Mouse (Mus musculus): ENCODE data around the gene Set.

The Set gene

DNA sequence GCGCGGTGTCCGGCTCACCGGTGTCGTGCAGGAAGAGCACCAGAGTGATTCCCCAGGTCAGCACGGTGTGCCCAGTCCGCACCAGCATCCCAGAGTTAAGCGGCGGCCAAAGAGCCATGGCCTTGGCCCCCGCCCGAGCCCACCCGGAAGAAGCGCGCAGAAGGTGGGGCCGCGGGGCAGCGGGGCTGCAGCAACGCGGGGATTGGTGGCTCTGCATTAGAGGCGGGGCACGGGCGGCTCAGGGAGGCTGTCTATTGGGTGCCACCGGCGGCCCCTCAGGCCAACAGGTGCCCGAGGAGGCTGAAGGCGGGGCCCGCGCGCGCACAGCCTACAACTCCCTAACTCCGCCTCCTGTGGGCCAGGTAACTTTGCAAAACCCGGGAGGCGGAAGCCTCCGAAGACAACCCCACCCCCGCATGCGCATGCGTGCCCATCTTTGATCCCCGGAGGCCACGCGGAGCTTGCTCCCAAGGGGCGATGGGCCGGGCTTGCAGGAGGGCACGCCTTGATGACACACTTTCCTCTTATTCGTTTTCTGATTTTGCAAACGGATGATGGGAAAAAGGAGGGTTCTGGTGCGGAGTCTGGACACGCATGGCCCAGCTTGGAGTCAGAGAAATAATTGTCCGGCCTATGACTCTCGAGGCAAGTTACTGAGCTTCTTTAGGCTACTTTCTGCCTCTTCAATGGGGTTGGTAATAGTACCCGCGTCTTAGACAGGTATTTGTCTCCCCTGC is 36.5 kb downstream of the Set start, which contains the start of gene Zdhhc12:
Gene Zdhhc12 (minus strand): TSS at position 178 of the 737 bp plus-strand sequence.
- peak; percentile 95 for DNase-seq

DNA sequence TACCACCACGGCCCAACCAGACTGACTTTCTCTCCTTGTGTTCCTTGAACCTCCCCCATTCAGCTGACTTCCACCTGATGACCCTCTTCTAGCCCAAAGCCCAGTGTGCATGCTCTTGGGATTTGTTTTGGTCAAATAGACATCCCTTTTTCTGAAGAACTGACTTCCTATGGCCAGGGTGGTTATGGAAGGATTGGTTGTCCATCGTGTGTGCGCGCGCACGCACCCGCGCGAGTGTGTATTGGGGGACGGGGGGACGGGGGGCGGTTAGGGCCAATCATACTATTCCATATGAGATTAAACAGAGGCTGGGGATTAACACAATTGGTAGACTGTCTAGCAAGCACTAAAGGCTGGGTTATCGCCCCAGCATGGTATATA is 37.0 kb downstream of the Set start:
- DNase-seq: no peak

DNA sequence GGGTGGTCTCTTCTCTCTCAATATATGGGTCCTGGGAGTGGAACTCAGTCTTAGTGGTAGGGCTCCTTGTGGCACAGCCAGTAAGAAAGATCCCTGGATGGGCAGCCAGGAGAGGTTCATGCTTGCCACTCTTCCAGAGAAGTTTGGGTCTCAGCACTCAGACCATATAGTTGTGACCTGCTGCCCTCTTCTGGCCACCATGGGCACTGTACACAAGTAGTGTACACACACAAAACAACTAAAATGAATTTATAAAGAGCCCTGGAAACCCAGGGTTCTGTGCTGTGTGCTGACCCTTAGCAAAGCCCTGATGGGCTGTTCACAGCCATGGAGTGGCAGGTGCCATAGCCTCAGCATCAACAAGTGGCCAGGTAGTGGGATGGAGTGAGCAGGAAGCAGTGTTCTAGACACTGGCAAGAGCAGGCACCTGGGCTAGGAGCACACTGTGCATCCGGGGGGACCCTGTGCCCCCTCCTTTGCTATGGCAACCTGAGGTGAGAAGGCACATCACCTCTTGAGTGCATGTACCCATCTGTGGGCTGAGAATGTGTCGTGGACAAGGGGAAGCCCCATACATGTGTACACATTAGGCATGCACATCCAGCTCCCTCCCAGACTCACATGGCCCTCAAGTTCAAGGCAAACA is 38.8 kb downstream of the Set start:
- DNase-seq: no peak

DNA sequence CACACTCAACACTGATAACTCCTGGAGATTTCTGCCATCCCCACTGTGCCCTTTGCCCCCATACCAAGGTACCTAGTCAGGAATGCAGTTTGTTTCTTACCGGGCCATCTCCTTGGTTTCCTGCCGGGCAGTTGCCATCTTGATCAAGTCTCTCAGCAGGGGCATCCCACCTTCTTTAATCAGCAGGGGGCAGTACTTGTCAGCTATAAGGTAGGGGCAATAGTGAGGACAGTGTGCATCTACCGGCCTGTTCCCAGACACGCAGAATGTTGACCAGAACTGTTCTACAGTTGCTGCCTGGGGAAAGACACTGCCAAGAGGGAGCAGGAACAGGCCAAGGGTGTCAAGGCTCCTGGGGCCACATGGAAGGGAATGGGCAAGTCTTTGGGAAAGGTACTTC is 43.0 kb downstream of the Set start:
- no peak for DNase-seq

DNA sequence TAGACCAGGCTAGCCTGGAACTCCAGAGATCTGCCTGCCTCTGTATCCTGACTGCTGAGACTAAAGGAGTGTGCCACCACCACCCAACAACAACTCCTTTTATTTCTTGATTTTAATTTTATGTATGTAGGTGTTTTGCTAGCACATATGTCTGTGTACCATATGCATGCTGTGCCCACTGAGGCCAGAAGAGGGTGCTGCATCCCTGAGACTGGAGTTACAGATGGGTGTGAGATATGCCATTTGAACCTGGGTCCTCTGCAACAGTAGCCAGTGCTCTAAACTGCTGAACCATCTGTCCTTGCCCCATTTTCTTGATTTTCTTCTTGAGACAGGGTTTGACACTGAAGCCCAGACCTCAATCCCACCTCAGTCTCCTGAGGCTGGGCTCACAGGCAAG is 49.2 kb downstream of the Set start:
- no peak for DNase-seq

DNA sequence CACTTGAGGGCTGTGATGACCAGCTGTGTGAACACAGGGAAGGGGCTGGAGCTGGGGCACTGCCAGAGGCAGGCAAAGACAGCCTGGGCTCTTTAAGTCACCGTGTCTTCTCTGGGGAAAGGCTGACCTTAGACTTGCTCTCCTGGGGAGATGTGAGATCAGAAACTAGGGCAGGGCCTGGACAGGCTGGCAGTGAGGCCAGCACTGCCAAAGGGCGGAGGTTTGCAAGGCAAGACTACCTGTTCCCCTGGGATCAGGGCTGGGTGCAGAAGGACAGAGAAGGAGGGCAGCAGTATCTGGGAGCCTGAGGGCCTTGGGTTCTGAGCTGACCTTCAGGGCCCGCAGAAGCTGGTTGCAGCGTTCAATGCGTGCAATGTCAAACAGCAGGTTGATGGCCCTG is 50.5 kb downstream of the Set start:
- DNase-seq: no peak

DNA sequence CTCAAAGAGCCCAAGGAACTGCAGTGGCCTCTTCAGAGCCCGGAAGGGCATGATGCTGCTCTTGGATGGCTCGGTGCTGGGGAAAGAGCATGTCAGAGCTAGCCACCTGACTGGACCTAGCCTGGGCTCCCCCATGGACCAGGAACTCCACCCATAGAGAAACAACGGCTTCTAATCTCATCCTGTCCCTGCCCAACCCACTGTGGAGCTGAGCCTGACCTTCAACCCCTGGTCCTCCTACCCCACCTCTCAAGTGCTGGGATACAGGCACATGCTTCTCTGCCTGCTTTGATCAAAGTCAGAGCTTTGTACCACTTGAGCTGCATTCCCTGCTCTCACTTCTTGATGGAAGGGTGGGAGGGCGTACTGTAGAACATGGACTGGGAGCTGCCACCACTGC is 51.1 kb downstream of the Set start:
- DNase-seq: no peak

DNA sequence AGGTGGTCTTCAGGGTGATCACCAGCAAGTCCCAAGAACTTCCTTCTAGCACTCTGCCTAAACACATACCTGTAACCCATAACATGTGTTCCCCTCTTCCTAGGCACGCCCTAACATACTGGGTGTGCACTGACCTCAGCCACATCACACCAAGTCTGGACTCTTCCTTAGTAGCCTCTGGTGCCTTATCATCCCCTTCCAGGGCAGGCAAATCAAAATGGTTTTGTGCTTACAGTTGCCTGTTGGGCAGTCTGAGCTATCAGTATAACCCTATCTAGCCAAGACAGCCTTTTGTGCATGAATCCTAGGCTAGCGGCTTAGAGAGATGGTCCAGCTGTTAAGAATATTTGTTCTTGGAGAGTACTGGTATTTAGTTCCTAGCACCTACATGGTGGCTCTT is 54.3 kb downstream of the Set start:
- DNase-seq: no peak

DNA sequence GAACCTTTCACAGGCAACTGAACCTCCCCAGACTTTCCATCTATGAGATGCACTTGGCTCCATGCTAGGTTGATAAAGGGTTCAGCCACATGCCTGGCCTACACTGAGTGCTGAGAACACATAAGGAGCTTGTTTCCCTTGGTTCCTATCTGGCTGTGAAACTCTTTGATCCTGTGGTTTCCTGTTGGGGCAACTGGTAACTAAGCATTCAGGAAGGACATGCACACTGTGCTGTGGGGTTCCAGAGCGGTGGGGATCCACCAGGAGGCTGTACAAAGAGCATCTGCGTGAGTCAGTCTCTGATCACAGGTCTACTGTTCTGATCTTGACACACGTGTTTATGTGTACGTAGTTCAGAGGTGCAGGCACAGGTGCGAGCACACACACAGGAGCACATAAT is 55.4 kb downstream of the Set start:
- no peak for DNase-seq

DNA sequence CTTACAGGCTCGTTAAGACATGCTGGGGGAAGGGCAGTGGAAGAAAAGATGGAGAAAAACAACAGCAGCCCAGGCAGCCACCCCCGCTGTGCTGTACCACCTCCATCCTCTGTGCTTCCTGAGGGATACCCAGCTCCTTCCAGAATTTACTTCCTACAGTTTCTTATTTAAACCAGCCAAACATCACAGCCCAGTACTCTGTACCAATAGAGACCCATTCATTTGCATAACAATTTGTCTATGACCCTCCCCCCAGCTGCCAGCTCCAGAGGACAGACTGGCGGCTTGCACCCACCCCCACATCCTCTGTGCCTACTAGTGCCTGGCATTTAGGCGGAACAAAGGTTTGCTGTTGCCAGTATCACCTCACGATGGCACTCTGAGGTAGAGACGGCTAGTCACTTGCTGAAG is 62.5 kb downstream of the Set start:
- DNase-seq: peak; percentile 88

DNA sequence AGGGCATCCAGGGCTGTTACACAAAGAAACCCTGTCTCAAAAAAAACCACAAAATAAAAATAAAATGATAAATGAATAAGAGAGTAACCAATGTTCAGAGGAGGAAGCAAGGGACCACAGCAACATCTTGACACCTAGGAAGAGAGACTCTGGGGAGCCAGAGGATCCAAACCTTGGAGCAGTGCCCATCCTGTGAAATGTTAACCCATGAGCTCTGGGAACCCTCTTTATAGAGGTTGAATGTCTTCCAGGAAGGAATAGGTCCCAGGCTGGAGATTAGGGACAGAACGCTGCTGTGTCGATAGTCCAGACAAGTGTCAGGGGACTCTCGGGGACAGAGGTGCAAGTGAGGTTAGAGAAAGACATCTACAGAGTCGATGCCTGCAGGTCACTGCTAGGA is 63.1 kb downstream of the Set start:
- DNase-seq: no peak
